Mouse (Mus musculus) CD8-positive naive resting alpha-beta T cell, adult 2 months (primary cell): Measurements from ENCODE around the gene Ldhb.

ENCODE experiments used
- DNase-seq, 2 experiments: peaks; one replicate each; pipeline ENCODE4 v3.0.0; 2022; ENCODE audit warnings: low read depth in 2 of 2, low spot score in 2 of 2

Ldhb gene

DNA sequence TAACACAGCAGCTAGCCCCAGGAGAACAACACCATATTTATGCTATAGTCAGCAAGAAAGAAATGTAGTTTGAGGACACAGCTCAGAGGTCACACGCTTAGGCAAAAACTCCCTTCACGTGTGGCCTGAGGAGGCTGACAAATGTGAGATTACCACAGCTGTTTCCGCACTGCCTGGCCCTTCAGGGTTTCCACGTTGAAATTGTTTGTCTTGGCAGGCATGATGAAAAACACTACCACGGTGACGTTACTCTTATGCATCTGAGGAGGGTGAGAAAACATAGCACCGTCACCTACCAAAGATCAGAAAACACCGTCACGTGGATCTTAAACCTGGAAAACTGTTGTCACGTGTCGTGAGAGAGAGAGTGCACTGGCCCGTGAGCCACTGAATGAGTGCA, 56.4 kb downstream of the Ldhb start:
- no peak for DNase-seq
